Mouse (Mus musculus): ENCODE results near the gene Polm.
A peak's percentile ranks its signal among the peaks of the same experiment; 100 is the strongest.
"Not testable (repeated sequence)": the region's sequence is repeated elsewhere in the genome, so short reads cannot be mapped to it uniquely, and the experiment has no call there.

Polm gene

GRCm38 (mm10) chr11:5852314-5852713 is 14.5 kb upstream of the Polm start:
- no peak for DNase-seq

GRCm38 (mm10) chr11:5851021-5851736 is 13.4 kb upstream of the Polm start:
- DNase-seq, result no peak

GRCm38 (mm10) chr11:5850452-5850851 is 12.6 kb upstream of the Polm start:
- no peak for DNase-seq

GRCm38 (mm10) chr11:5849316-5849715 is 11.5 kb upstream of the Polm start:
- no peak for DNase-seq

GRCm38 (mm10) chr11:5848741-5849140 is 10.9 kb upstream of the Polm start:
- no peak for DNase-seq

GRCm38 (mm10) chr11:5846639-5847345 is 9.0 kb upstream of the Polm start:
- DNase-seq, result peak; percentile 2

- no peak for DNase-seq
These were observed 5.3 kb upstream of the Polm start for GRCm38 (mm10) chr11:5843131-5843530.

GRCm38 (mm10) chr11:5841751-5842150 is 3.9 kb upstream of the Polm start:
- DNase-seq, result no peak

GRCm38 (mm10) chr11:5840346-5840745 is 2.5 kb upstream of the Polm start:
- no peak for DNase-seq

- no peak for DNase-seq
These were observed 1.7 kb downstream of the Polm start for GRCm38 (mm10) chr11:5836126-5836525.

GRCm38 (mm10) chr11:5835057-5835456 is 2.8 kb downstream of the Polm start:
- DNase-seq, result no peak

GRCm38 (mm10) chr11:5834506-5834905 is 3.3 kb downstream of the Polm start:
- DNase-seq, result no peak

GRCm38 (mm10) chr11:5829327-5829726 is 8.5 kb downstream of the Polm start:
- DNase-seq, result no peak

GRCm38 (mm10) chr11:5828509-5829191 is 9.2 kb downstream of the Polm start:
- no peak for DNase-seq

- no peak for DNase-seq
These were observed 9.9 kb downstream of the Polm start for GRCm38 (mm10) chr11:5827931-5828330.

- DNase-seq, result no peak
These were observed 12.4 kb downstream of the Polm start for GRCm38 (mm10) chr11:5825432-5825831.

- no peak for DNase-seq
These were observed 18.6 kb downstream of the Polm start for GRCm38 (mm10) chr11:5819223-5819622.

GRCm38 (mm10) chr11:5813381-5813780 is 24.4 kb downstream of the Polm start:
- DNase-seq, result no peak

GRCm38 (mm10) chr11:5809487-5809886 is 28.3 kb downstream of the Polm start:
- not testable (repeated sequence) for DNase-seq

GRCm38 (mm10) chr11:5807956-5808355 is 29.9 kb downstream of the Polm start:
- DNase-seq, result no peak

GRCm38 (mm10) chr11:5805711-5806110 is 32.1 kb downstream of the Polm start:
- DNase-seq, result no peak

GRCm38 (mm10) chr11:5804174-5804573 is 33.6 kb downstream of the Polm start:
- DNase-seq, result no peak

- DNase-seq, result no peak
These were observed 34.2 kb downstream of the Polm start, which contains the start of gene Pgam2 for GRCm38 (mm10) chr11:5803551-5803981. TSS of gene Pgam2 (minus strand) at chr11:5803733.

All from liver (tissue).